32 mouse cellular contexts compared by ENCODE assay signal in the genomic region with DNA sequence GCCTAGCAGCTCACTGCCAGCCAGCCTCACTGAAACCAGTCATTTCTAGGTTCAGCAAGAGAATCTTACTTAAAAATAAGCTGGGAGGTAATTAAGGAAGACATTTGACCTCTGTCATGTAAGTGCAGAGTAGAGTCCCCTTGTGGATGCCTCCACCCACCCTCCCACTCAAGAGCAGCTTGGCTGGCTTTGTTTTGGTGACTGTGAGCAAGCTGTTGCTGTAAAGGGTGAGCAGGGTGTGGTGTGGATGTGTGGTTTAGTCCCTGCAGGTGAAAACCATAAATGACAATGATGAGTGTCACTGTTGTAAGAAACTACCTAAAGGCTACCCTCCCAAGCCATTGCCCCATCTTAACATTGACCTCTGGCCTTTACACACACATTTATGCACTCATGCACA.
DNase-seq lines count a peak whose midpoint lies in the region; ATAC-seq and TF ChIP-seq lines count a peak whose summit lies in the region.
"Had no signal": no experiment of that assay in that cellular context is flagged by ENCODE, and none has a peak within 500 bp of the region (broad histone marks: within the 10 kb centered on the region; RNA-seq: fewer than 3 reads in every experiment).

No protein-coding gene starts in this region.

- H3K4me2 ChIP-seq in forebrain, postnatal 0 days (ENCODE audit: low read depth) = no peak overlapping the region
- H3K4me2 ChIP-seq: embryonic facial prominence, embryonic 15.5 days; forebrain, embryonic 12.5 days; heart, embryonic 13.5 days; liver, embryonic 12.5 days; midbrain, embryonic 11.5 days had no signal

- H3K9ac ChIP-seq in ES-Bruce4 (ENCODE audit: low read depth, poor library complexity, severe bottlenecking) = no peak overlapping the region
- no peak overlapping the region for H3K9ac ChIP-seq in forebrain, postnatal 0 days
- H3K9ac ChIP-seq: embryonic facial prominence, embryonic 15.5 days; forebrain, embryonic 12.5 days; heart, embryonic 13.5 days; liver, embryonic 12.5 days; liver, postnatal 0 days had no signal

- no peak for TF ChIP-seq CTCF in ES-Bruce4 (IDR thresholded peaks at IDR 0.05; ENCODE audit: low read depth, low read length)
- TF ChIP-seq CTCF in forebrain, postnatal 0 days (IDR thresholded peaks at IDR 0.05; ENCODE audit: low read depth) = no peak

- ATAC-seq in activated CD4-positive, CD25-positive, alpha-beta regulatory T cell, adult 4 months = peak; percentile 77
- no peak for ATAC-seq in forebrain, postnatal 0 days
- ATAC-seq: hindbrain, embryonic 16.5 days; intestine, embryonic 16.5 days; liver, embryonic 12.5 days; liver, postnatal 0 days had no signal

- TF ChIP-seq EP300 in ES-Bruce4 (IDR thresholded peaks at IDR 0.05; ENCODE audit: insufficient read depth, low read depth, low read length) = 0 out of 2 replicates have a peak, but pooled peaks have one; percentile 25

- no peak for TF ChIP-seq POLR2A in ES-Bruce4 (IDR thresholded peaks at IDR 0.05; ENCODE audit: insufficient read depth, low read length)

- peak; percentile 59 for DNase-seq in CD4-positive, CD25-positive, alpha-beta regulatory T cell, adult 2 months (ENCODE audit: low read depth, low spot score)
- peak; percentile 43 to 63 for DNase-seq in natural killer cell, adult 2 months (ENCODE audit: low spot score in 2 of 2)
- DNase-seq in layer of hippocampus, adult 18-20 months (ENCODE audit: low spot score in 2 of 2) = no peak
- no peak for DNase-seq in forebrain, postnatal 0 days
- DNase-seq in kidney, adult 9 months = no peak
- DNase-seq: adrenal gland, adult 2 months; adrenal gland, postnatal 36 days; cerebellum, adult 18-20 months; cerebellum, postnatal 25 days; heart, postnatal 10 days; kidney, adult 8-10 months; kidney, postnatal 10 days; left cerebral cortex, postnatal 4 days; liver, postnatal 0 days; lung, postnatal 36 days; retina, postnatal 1 day; right cerebral cortex, postnatal 14 days; thymus, adult 18-20 months; thymus, postnatal 36 days had no signal

- peaks cover 2% of the 10 kb centered on the region; the same call in 1 of the 2 replicates for H3K36me3 ChIP-seq in ES-Bruce4 (ENCODE audit: control insufficient read depth, insufficient read depth, low read length, poor library complexity, severe bottlenecking)
- H3K36me3 ChIP-seq in forebrain, postnatal 0 days (ENCODE audit: insufficient read depth) = no peaks in the 10 kb centered on the region

- no peak overlapping the region for H3K27ac ChIP-seq in ES-Bruce4 (ENCODE audit: insufficient read depth, low read length)
- H3K27ac ChIP-seq in forebrain, postnatal 0 days (ENCODE audit: low read depth, low read length) = no peak overlapping the region
- H3K27ac ChIP-seq: embryonic facial prominence, embryonic 10.5 days; embryonic facial prominence, embryonic 15.5 days; forebrain, embryonic 12.5 days; heart, embryonic 13.5 days; hindbrain, embryonic 10.5 days; liver, embryonic 12.5 days; stomach, postnatal 0 days had no signal

- H3K4me3 ChIP-seq in ES-Bruce4 (ENCODE audit: low read depth, low read length) = no peak overlapping the region
- no peak overlapping the region for H3K4me3 ChIP-seq in forebrain, postnatal 0 days (ENCODE audit: low read depth, low read length)
- H3K4me3 ChIP-seq: embryonic facial prominence, embryonic 10.5 days; embryonic facial prominence, embryonic 15.5 days; forebrain, embryonic 12.5 days; heart, embryonic 13.5 days; hindbrain, embryonic 10.5 days; liver, embryonic 12.5 days; myocyte had no signal

- H3K9me3 ChIP-seq in ES-Bruce4 (replicated peaks; ENCODE audit: control insufficient read depth, insufficient read depth, low read length, poor library complexity, severe bottlenecking) = no peaks in the 10 kb centered on the region
- H3K9me3 ChIP-seq in forebrain, postnatal 0 days (ENCODE audit: low read length) = no peaks in the 10 kb centered on the region
- H3K9me3 ChIP-seq: embryonic facial prominence, embryonic 10.5 days; embryonic facial prominence, embryonic 15.5 days; forebrain, embryonic 12.5 days; heart, embryonic 13.5 days; hindbrain, embryonic 10.5 days; liver, embryonic 12.5 days had no signal

- peaks cover 9% of the 10 kb centered on the region for H3K4me1 ChIP-seq in ES-Bruce4 (ENCODE audit: control insufficient read depth, insufficient read depth, low read length)
- no peaks in the 10 kb centered on the region for H3K4me1 ChIP-seq in forebrain, postnatal 0 days (ENCODE audit: insufficient read depth)

- H3K27me3 ChIP-seq in ES-Bruce4 (ENCODE audit: control insufficient read depth, insufficient read depth, low read length, poor library complexity, severe bottlenecking) = no peaks in the 10 kb centered on the region
- H3K27me3 ChIP-seq in forebrain, postnatal 0 days (ENCODE audit: insufficient read depth, low read length) = no peaks in the 10 kb centered on the region
- H3K27me3 ChIP-seq: embryonic facial prominence, embryonic 15.5 days; forebrain, embryonic 12.5 days; heart, embryonic 13.5 days; liver, embryonic 12.5 days had no signal

Comparison
In these comparisons a context has a peak if more than half of its experiments do, and no peak if none do; other contexts are left out.
1. DNase-seq: peak in CD4-positive, CD25-positive, alpha-beta regulatory T cell, adult 2 months (single experiment) and natural killer cell, adult 2 months (2 of 2); none in layer of hippocampus, adult 18-20 months (0 of 2), forebrain, postnatal 0 days (single experiment) and kidney, adult 9 months (single experiment).